Mouse (Mus musculus) naive thymus-derived CD4-positive, alpha-beta T cell, adult 5 months (primary cell): ENCODE measurements around the gene Olfr317. TPM values are rescaled to one million over a fixed set of nuclear protein-coding genes. Genes with fewer than 3 reads are reported as not detected.

Source experiments
- polyA plus RNA-seq: library from polyadenylated mRNA; unstranded; fragments of 100-300 nt; shearing (Covaris generic); gene quantifications from one replicate; pipeline ENCODE4 v1.2.1, GENCODE M21; 2017

Gene Olfr317
- polyA plus RNA-seq, result not detected

DNA sequence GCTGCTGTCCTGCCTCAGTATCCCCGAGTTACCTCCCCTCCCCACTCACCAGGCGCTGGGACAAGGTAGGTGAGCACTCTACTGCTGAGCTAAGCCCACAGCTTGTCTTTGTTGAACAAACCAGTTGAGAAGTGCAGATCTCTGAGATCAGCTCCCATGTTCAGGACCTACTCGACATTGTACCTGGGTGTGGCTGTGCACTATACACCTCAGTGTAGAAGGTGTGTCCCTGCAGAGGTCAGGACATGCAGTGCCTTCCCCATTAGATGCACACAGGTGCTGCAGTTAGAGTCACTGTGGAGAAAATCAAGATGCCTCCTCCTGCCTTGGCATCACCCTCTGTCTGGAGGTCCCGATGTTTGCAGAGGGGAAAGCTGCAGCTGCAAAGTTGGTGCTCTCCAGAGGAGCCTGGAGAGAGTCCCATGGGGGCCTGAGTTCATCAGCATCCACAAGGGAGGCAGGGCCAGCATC lies at the start of gene Olfr317:
Gene Olfr317, minus strand, starts transcription at position 421 of the 471 bp plus-strand sequence.

DNA sequence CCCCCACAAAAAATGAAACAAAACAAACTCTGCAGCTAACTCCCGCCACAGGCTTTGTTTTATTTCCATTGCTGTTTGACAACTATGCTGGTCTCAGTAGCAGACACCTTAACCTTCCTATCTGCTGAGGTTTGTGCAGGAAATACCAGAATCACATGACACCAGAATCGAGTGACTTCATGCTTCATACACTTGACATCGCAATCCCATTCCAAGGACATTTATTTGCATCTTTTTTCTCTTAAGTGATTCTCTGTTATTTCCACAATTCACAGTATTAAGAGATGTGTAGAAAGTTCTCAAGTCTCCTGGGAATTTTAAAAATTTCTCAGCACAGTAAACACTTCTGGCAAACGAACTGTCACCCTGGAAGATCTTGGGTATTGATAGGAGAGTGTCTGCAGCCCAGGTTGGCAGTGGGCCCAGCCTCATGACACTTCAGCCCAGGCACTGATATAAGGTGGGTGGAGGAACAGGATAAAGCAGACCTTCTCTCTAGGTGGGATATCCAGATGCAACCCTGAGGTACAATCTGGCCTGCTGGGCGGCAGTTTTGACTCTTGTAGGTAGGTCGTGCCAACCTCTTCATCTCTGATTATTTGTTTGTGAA lies 43.6 kb upstream of the Olfr317 start, which contains the start of gene Olfr314:
Gene Olfr314, plus strand, starts transcription at position 473 of the 610 bp plus-strand sequence.

DNA sequence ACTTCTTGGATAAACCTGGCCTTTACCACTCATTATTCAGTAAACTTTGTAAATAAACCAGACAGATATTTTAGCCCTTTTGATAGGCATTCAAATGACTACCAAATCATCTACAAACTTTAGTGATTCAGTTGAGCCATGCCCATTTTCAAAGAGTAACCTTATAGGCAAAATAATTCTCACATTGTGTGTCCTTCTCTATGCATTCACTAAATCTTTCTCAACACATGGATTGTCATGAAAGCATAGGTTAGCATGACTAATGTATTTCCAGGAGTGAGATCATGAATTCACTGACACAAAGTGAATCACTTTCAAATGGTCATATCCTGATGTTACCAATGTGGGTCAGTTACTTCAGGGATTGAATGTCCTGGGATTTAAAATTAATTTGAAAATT lies 33.9 kb upstream of the Olfr317 start, which contains the start of gene Olfr315:
Gene Olfr315, plus strand, starts transcription at position 301 of the 400 bp plus-strand sequence.

DNA sequence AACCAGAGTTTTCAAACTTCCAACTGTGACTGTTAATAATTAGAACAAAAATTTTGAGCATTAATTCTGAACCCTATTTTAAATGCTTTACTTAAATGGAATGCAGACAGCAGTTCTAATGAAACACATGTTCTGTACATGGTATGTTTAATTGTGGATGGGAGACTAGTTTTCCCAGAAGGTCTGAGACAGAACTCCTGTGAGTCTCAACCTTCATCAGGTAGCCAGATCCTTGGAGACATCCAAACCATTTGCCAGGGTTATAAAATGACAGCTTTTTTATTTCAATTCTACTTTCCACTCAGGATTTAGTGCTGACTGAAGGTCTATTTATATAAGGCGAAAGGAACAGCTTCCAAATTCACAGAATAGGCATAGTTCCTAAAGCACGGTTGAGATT lies 13.4 kb upstream of the Olfr317 start, which contains the start of gene Olfr316:
Gene Olfr316, plus strand, starts transcription at position 301 of the 400 bp plus-strand sequence.

DNA sequence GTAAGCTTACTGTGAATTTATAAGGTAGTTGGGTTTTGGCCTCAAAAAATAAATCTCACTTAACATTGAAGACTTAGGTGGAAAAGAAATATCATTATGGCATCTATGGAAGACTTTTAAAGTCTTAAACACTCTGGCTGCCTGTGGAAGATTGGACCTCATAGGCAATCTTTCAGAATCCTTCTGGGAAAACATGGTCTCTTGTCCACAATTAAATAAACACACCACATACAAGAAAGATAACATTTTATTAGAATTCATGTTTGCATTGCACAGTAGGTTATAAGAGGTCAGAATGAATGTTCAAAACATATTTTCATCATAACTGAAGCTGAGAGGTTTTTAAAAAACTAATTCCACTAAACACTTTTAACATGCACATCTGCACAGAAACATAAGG lies 15.1 kb downstream of the Olfr317 start, which contains the start of gene Olfr318:
Gene Olfr318, minus strand, starts transcription at position 101 of the 400 bp plus-strand sequence.

DNA sequence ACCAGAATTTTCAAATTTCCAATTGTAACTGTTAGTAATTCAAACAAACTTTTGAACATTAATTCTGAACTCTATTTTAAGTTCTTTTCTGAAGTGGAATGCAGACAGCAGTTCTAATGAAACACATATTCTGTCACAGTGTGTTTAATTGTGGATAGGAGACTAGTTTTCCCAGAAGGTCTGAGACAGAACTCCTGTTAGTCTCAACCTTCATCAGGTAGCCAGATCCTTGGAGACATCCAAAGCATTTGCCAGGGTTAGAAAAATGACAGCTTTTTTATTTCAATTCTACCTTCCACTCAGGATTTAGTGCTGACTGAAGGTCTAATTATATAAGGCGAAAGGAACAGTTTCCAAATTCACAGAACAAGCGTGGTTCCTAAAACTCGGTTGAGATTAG lies 40.1 kb downstream of the Olfr317 start, which contains the start of gene Olfr319:
Gene Olfr319, plus strand, starts transcription at position 301 of the 400 bp plus-strand sequence.

Other genes starting within 250 kb of the Olfr317 start
- not detected for gene Olfr332, start 246.7 kb downstream of the Olfr317 start, polyA plus RNA-seq
- not detected for gene Olfr331, start 236.6 kb downstream of the Olfr317 start, polyA plus RNA-seq
- gene Olfr330, start 204.4 kb downstream of the Olfr317 start, polyA plus RNA-seq, result 0.44 TPM
- not detected for gene Olfr329-ps, start 192.8 kb downstream of the Olfr317 start, polyA plus RNA-seq
- gene Olfr328, start 183.6 kb downstream of the Olfr317 start, polyA plus RNA-seq, result not detected
- gene Olfr224, start 168.7 kb downstream of the Olfr317 start, polyA plus RNA-seq, result not detected
- gene Olfr325, start 161.5 kb downstream of the Olfr317 start, polyA plus RNA-seq, result not detected
- not detected for gene Olfr324, start 144.1 kb downstream of the Olfr317 start, polyA plus RNA-seq
- not detected for gene 2210407C18Rik, start 123.1 kb downstream of the Olfr317 start, polyA plus RNA-seq
- gene Olfr323, start 108.7 kb downstream of the Olfr317 start, polyA plus RNA-seq, result not detected
- gene Trim58, start 98.7 kb downstream of the Olfr317 start, polyA plus RNA-seq, result not detected
- gene Olfr322, start 80.4 kb downstream of the Olfr317 start, polyA plus RNA-seq, result not detected
- not detected for gene Olfr320, start 58.1 kb downstream of the Olfr317 start, polyA plus RNA-seq
- gene Olfr319, start 40.0 kb downstream of the Olfr317 start, polyA plus RNA-seq, result not detected
- not detected for gene Olfr318, start 15.2 kb downstream of the Olfr317 start, polyA plus RNA-seq
- not detected for gene Olfr316, start 13.5 kb upstream of the Olfr317 start, polyA plus RNA-seq
- gene Olfr315, start 34.0 kb upstream of the Olfr317 start, polyA plus RNA-seq, result not detected
- gene Olfr314, start 43.7 kb upstream of the Olfr317 start, polyA plus RNA-seq, result not detected
- gene Fam183b, start 62.7 kb upstream of the Olfr317 start, polyA plus RNA-seq, result not detected
- gene Olfr313, start 75.8 kb upstream of the Olfr317 start, polyA plus RNA-seq, result not detected
- gene Olfr312, start 90.0 kb upstream of the Olfr317 start, polyA plus RNA-seq, result 0.20 TPM
- not detected for gene Olfr311, start 100.0 kb upstream of the Olfr317 start, polyA plus RNA-seq
- gene Gm12258, start 107.9 kb upstream of the Olfr317 start, polyA plus RNA-seq, result 5.2 TPM
- 4.9 TPM for gene 2810021J22Rik, start 128.0 kb upstream of the Olfr317 start, polyA plus RNA-seq
- gene Zfp39, start 165.0 kb upstream of the Olfr317 start, polyA plus RNA-seq, result 6.8 TPM
- 0.20 TPM for gene Btnl10, start 178.7 kb upstream of the Olfr317 start, polyA plus RNA-seq
- gene Rnf187, start 199.7 kb upstream of the Olfr317 start, polyA plus RNA-seq, result 225 TPM
- 16.1 TPM for gene Hist3h2ba, start 209.7 kb upstream of the Olfr317 start, polyA plus RNA-seq
- 34.0 TPM for gene Hist3h2a, start 215.5 kb upstream of the Olfr317 start, polyA plus RNA-seq
- gene Trim17, start 215.5 kb upstream of the Olfr317 start, polyA plus RNA-seq, result 0.36 TPM
- gene Trim11, start 238.9 kb upstream of the Olfr317 start, polyA plus RNA-seq, result 51.5 TPM